Mouse (Mus musculus) lung, embryonic 16.5 days (tissue): ENCODE data around the gene Clcn2. TPM values are rescaled to one million over a fixed set of nuclear protein-coding genes. Genes with fewer than 3 reads are reported as not detected.

Experiments
- ATAC-seq: fragments of 200-750 bp; cut with Nextera tagmentation; 2 replicates; pipeline ENCODE4 v1.8.0; 2017; ENCODE audit warnings: low read depth, mild to moderate bottlenecking, moderate library complexity
- H3K27ac ChIP-seq: fragments of 300-500 bp; sonication (generic); 2 replicates; pipeline ENCODE4 v1.5.1; 2014; ENCODE audit warnings: mild to moderate bottlenecking, control low read depth, low read length
- H3K27me3 ChIP-seq: fragments of 300-500 bp; sonication (generic); 2 replicates; pipeline ENCODE4 v1.6.1; 2014; ENCODE audit warnings: low read depth, low read length, mixed read lengths; ENCODE audit not compliant: control insufficient read depth, insufficient read depth
- H3K36me3 ChIP-seq: fragments of 300-500 bp; sonication (generic); 2 replicates; pipeline ENCODE4 v1.6.1; 2014; ENCODE audit warnings: low read length; ENCODE audit not compliant: control insufficient read depth, insufficient read depth
- H3K4me1 ChIP-seq: fragments of 300-500 bp; sonication (generic); replicated peaks from 2 replicates; pipeline ENCODE4 v1.6.1; 2014; ENCODE audit warnings: low read length, mixed read lengths; ENCODE audit not compliant: control insufficient read depth, insufficient read depth
- H3K4me2 ChIP-seq: fragments of 300-500 bp; sonication (generic); 2 replicates; pipeline ENCODE4 v1.6.1; 2014; ENCODE audit warnings: low read depth, low read length, control low read depth
- H3K4me3 ChIP-seq: fragments of 300-500 bp; sonication (generic); 2 replicates; pipeline ENCODE4 v1.5.1; 2014; ENCODE audit warnings: mild to moderate bottlenecking, low read length, control low read depth
- H3K9ac ChIP-seq: fragments of 300-500 bp; sonication (generic); 2 replicates; pipeline ENCODE4 v1.6.1; 2014; ENCODE audit warnings: low read length, control low read depth
- H3K9me3 ChIP-seq: fragments of 300-500 bp; sonication (generic); 2 replicates; pipeline ENCODE4 v1.6.1; 2016; ENCODE audit warnings: low read length; ENCODE audit not compliant: control insufficient read depth
- WGBS: fragments of 180-500 bp; shearing (Covaris S2); extraction: QIAGEN DNeasy Blood & Tissue Kit; methylation state at CpG from one replicate; pipeline ENCODE4 v1.1.7; 2014; 5-methylcytosine and 5-hydroxymethylcytosine counted together
- polyA plus RNA-seq: library from polyadenylated mRNA; unstranded; fragments of >200 nt; fragmentation: Nextera tagmentation; extraction: Ambion mirVana; gene quantifications from 2 replicates; pipeline ENCODE4 v1.2.1, GENCODE M21; 2015

The Clcn2 gene
- polyA plus RNA-seq, 1 experiment from 2014 or later, result 5.8 TPM

DNA sequence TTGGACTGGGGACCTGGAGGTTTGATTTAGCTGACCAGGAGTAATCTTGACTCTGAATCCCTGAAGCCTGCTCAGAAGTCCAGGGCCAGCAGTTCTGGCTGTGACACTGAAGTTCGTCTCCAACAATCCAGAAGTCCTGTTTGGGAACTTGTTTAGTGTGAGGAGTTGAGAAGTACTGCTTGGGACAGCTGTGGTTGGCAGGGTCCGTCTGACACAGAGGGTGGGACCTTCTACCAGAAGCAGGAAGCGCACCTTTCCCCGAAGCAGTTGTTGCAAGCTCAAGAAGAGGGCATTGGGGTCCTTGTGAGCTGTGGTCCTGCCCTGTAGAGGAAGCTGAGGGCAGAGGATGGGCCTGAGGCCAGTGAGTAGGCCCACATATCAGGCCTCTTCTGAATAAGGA, 8.2 kb upstream of the Clcn2 start:
- 69% methylated on average over 4 of the region's 4 CpGs for WGBS
- no peak overlapping the region for H3K4me3 ChIP-seq
- H3K9me3 ChIP-seq, result no peaks in the 10 kb centered on the region

DNA sequence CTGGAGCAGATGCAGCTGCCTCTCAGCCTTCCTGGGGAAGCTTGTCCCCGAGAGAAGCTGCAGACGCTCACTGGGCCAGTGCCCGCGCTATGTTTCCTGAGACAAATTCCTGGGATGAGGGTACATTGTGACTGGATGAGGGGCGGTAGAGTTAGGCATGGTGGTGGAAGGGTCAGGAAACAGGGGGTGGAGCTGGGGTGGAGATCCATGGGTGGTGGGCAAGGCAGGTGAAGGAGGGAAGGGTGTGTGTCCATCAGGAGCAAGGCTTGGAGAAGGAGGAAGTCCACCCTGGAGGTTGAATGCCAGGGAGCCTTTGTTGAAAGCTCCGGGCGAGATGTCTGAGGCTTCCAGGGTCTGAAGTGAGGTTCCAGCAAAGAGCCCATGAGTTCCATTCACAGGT, 7.8 kb upstream of the Clcn2 start:
- 82% methylated on average over 7 of the region's 7 CpGs for WGBS
- H3K4me3 ChIP-seq, result no peak overlapping the region
- ATAC-seq, result no peak
- peaks cover 5% of the 10 kb centered on the region; the same call in 1 of the 2 replicates for H3K36me3 ChIP-seq
- H3K4me1 ChIP-seq, result no peaks in the 10 kb centered on the region
- no peaks in the 10 kb centered on the region for H3K9me3 ChIP-seq
- no peak overlapping the region for H3K27ac ChIP-seq
- no peaks in the 10 kb centered on the region for H3K27me3 ChIP-seq
- no peak overlapping the region for H3K9ac ChIP-seq
- no peak overlapping the region for H3K4me2 ChIP-seq

More for the DNA sequence above, 8.2 kb upstream of the Clcn2 start:
- no peak overlapping the region for H3K27ac ChIP-seq
- no peak overlapping the region for H3K9ac ChIP-seq
- no peaks in the 10 kb centered on the region for H3K4me1 ChIP-seq
- no peak for ATAC-seq
- no peaks in the 10 kb centered on the region for H3K27me3 ChIP-seq
- H3K4me2 ChIP-seq, result no peak overlapping the region
- peaks cover 5% of the 10 kb centered on the region; the same call in 1 of the 2 replicates for H3K36me3 ChIP-seq

DNA sequence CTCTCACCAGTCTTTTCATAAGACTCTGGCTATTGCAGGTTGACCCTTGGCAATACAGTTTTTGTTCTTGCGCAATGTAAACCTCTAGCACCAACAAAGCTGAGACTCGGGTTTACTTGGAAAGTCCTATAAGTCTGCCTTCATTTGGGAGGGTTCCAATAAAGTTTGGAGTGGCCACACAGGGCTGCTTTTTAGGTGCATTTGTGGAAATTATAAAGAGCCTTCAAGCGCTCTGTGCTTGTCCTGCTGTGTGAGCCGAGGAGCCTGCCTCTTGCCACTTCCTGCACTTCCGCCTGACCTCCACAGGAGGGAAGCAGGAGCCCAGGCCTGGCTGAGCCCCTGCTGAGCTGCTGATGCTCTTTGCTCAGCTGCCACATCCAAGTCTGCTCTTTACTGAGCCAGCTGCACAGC, 6.8 kb upstream of the Clcn2 start:
- peak; percentile 87 for ATAC-seq

DNA sequence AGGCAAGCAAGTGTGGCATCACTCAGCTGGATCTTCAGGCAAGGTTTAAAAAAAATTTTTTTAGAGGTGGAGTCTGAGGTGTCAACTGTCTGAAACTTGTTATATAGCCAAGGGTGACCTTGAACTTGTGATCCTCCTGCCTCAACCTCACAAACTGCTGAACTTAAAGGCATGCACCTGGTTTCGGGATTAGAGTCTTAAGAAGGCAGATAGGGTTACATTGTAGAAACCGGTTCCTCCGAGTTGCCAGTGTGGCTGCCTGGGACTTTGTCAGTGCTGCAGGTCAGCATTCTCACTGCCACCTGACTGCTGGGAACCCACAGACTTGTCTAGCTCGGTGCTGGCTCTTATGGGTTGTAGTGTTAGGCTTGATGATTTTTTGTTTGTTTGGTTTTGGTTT, 5.7 kb upstream of the Clcn2 start:
- H3K9me3 ChIP-seq, result no peaks in the 10 kb centered on the region
- no peak overlapping the region for H3K4me3 ChIP-seq
- no peaks in the 10 kb centered on the region for H3K27me3 ChIP-seq
- peaks cover 6% of the 10 kb centered on the region; the same call in 1 of the 2 replicates for H3K4me1 ChIP-seq
- H3K4me2 ChIP-seq, result no peak overlapping the region
- no peak for ATAC-seq
- no peak overlapping the region for H3K27ac ChIP-seq
- 28% methylated on average over 4 of the region's 4 CpGs for WGBS
- peaks cover 7% of the 10 kb centered on the region for H3K36me3 ChIP-seq
- no peak overlapping the region for H3K9ac ChIP-seq

More for the DNA sequence above, 6.8 kb upstream of the Clcn2 start:
- H3K9me3 ChIP-seq, result no peaks in the 10 kb centered on the region
- H3K9ac ChIP-seq, result no peak overlapping the region
- no peak overlapping the region for H3K27ac ChIP-seq
- H3K36me3 ChIP-seq, result peaks cover 7% of the 10 kb centered on the region
- no peaks in the 10 kb centered on the region for H3K27me3 ChIP-seq
- no peaks in the 10 kb centered on the region for H3K4me1 ChIP-seq
- no peak overlapping the region for H3K4me3 ChIP-seq
- WGBS, result 35% methylated on average over 5 of the region's 5 CpGs
- no peak overlapping the region for H3K4me2 ChIP-seq

DNA sequence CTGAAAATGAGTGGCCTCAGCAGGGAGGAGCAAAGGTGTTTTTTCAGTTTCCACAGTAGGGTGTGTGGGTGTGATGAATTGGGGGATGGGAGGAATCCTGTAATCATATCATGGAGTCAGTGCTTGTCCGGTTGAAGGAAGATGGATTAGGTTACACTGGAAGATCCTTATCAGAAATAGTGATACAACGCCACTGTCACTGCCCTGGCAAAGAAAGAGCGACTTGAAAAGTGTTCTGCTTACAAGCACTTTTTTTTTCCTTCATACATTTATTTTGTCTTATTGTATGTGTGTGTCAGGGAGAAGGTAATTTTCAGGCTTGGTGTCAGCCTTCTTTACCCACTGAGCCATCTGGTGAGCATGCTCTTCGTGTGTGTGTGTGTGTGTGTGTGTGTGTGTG, 5.2 kb upstream of the Clcn2 start:
- Histone ChIP-seq H3K4me2 (no peak overlapping the region), H3K36me3 (peaks cover 7% of the 10 kb centered on the region), H3K27me3 (no peaks in the 10 kb centered on the region), H3K27ac (no peak overlapping the region), H3K9me3 (no peaks in the 10 kb centered on the region), H3K9ac (no peak overlapping the region), H3K4me3 (no peak overlapping the region), H3K4me1 (peaks cover 6% of the 10 kb centered on the region; the same call in 1 of the 2 replicates)
- no peak for ATAC-seq
- 51% methylated on average over 4 of the region's 4 CpGs for WGBS

DNA sequence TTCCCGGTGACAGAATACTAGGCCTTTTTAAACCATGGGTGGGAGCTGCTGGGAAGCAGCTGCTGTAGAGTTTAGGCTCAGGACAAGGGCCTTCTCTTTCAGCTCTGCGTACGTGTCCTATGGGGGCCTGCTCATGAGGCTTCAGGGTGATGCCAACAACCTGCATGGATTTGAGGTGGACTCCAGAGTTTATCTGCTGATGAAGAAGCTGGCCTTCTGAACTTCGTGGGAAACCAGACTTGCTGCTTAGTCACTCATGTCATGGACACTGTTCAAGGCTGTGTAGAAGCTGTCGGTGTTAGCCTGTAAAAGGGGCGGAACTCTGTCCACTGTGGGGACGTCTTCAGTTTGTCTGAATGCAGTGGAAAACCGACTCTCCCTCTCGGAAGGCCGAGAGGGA, 4.3 kb upstream of the Clcn2 start:
- Histone ChIP-seq H3K9me3 (no peaks in the 10 kb centered on the region), H3K4me2 (no peak overlapping the region), H3K9ac (no peak overlapping the region), H3K27me3 (no peaks in the 10 kb centered on the region), H3K27ac (no peak overlapping the region), H3K4me3 (no peak overlapping the region), H3K4me1 (peaks cover 9% of the 10 kb centered on the region), H3K36me3 (peaks cover 7% of the 10 kb centered on the region)
- WGBS, result 70% methylated on average over 10 of the region's 10 CpGs
- no peak for ATAC-seq

DNA sequence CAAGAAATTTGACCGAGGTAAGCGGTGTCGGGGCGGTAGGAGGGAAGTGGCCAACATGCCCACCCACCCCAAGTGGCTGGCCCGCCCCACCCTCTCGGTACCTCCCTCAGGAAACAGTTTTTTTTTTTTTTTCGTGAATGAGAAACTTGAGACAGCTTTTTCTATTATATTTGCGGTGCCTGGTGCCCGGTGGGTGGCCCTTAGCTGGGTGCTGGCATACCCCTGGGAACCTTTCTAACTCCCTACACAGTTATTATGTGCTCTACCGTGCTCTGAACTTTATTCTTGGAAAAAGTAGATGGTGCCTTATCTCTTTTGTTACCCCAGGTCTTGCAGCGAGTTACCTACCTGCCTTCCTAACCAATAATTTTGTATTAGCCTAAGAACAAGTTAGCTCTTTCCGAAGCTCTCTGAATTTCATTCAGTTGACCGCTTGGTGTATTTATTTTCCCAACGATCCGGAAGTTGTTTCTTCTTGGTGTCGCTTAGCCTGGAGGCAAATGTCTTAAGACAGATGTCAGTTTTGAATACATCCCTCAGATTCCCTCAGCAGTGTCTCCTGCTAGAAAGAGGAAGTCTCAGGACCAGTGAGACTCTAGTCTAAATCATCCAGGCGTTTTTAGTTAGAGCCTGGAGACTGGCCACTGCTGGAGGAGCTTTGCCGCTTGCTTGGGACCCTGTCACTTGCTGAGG, 578 bp upstream of the Clcn2 start:
- H3K9ac ChIP-seq, result peak overlapping the region; percentile 78
- peak overlapping the region; percentile 92 for H3K27ac ChIP-seq
- H3K4me3 ChIP-seq, result peak overlapping the region; percentile 70
- peaks cover 20% of the 10 kb centered on the region for H3K4me1 ChIP-seq
- peaks cover 7% of the 10 kb centered on the region for H3K36me3 ChIP-seq
- WGBS, result 2% methylated on average over 18 of the region's 18 CpGs
- peak; percentile 46 for ATAC-seq
- no peaks in the 10 kb centered on the region for H3K27me3 ChIP-seq
- peak overlapping the region; percentile 96 for H3K4me2 ChIP-seq
- no peaks in the 10 kb centered on the region for H3K9me3 ChIP-seq

DNA sequence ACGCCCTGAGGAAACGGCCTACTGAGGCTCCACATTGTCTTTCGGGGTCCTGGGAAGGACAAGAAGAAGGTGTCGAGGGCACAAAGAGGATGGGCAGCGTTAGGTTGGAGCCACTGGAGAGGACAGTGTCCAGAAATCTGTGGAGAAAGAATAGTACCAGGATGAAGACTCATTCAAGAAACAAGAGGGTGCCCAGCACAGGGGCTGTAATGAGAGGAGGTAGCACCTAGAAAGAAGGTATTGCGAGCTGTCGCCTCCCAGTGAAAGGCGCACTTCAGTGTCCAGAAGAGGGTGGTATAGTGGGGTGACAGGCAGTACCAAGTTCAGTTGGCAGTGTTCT, 735 bp downstream of the Clcn2 start:
- peaks cover 5% of the 10 kb centered on the region for H3K36me3 ChIP-seq
- peak overlapping the region; percentile 92 for H3K27ac ChIP-seq
- H3K27me3 ChIP-seq, result no peaks in the 10 kb centered on the region
- H3K9ac ChIP-seq, result peak overlapping the region; percentile 78
- H3K4me3 ChIP-seq, result peak overlapping the region; percentile 70
- ATAC-seq, result no peak
- 2% methylated on average over 8 of the region's 8 CpGs for WGBS
- H3K4me1 ChIP-seq, result peaks cover 20% of the 10 kb centered on the region
- no peaks in the 10 kb centered on the region for H3K9me3 ChIP-seq
- peak overlapping the region; percentile 96 for H3K4me2 ChIP-seq

DNA sequence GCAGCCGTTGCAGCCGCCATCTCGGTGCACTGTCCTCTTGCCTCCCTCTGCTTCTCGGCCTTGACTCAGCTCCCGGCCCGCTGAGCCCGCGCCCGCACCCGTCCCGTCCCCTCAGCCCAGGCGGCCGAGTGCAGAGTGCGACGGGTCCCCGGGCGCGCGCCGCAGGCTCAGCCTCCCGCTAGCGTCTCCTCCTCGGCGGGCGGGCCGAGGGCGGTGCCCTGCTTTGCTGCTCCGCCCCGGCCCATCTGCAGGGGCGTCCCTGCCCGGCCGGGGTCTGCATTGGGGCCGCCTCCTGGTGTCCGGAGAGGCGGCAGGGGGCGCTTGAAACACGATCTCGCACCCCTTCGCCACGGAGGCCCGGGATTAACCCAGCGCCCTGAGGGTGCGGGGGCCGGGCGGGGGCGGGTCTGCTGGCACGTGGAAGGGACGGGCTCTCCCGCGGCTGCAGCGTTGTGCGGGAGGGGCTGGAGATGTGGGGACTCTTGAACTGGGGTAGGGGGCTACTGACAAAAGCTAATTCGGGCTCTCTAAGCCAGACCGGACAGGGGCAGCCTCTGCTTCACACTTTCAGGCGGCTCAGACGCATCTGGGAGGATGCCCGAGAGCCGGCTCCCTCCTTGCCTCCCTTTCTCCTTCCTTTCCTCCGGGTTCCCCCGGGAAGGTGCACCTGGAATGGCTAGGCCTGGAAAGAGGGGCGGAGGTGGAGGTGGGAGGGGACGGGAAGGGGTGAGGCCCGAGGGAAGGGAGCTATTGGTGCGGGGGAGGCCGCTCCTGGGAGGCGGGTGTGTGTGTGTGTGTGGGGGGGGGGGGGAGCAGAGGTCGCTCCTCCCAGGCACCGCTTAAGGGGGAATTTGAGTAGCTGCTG, 1.3 kb downstream of the Clcn2 start:
- Histone ChIP-seq H3K27ac (peak overlapping the region; percentile 92), H3K4me3 (peak overlapping the region; percentile 70), H3K27me3 (no peaks in the 10 kb centered on the region), H3K4me1 (peaks cover 20% of the 10 kb centered on the region), H3K36me3 (peaks cover 2% of the 10 kb centered on the region), H3K9ac (peak overlapping the region; percentile 78), H3K9me3 (no peaks in the 10 kb centered on the region), H3K4me2 (peak overlapping the region; percentile 96)
- WGBS, result under 1% methylated on average over 64 of the region's 68 CpGs
- peak; percentile 85 for ATAC-seq
